Mouse (Mus musculus) MEL (cell line): ENCODE measurements around the gene Crybb1.

Experiments used
- CHD1 ChIP-seq: IDR thresholded peaks from 2 replicates; pipeline ENCODE4 v1.6.1; 2012; ENCODE audit warnings: low read depth, mild to moderate bottlenecking, inconsistent platforms, low read length, improper control_type of control experiment
- CHD2 ChIP-seq: IDR thresholded peaks from 2 replicates; pipeline ENCODE4 v1.6.1; 2011; ENCODE audit warnings: low read length, improper control_type of control experiment
- CTCF ChIP-seq, 3 experiments: IDR thresholded peaks in 2 of 3; conservative IDR thresholded peaks in 1 of 3; 2 replicates each; pipeline ENCODE4 v1.5.1; 2011 to 2012; ENCODE audit warnings: low read length in 3 of 3, low read depth in 2 of 3, mild to moderate bottlenecking in 2 of 3, improper control_type of control experiment in 1 of 3, inconsistent platforms in 1 of 3, mixed read lengths in 1 of 3, moderate library complexity in 1 of 3; ENCODE audit not compliant: control insufficient read depth in 1 of 3, insufficient read depth in 1 of 3, poor library complexity in 1 of 3, severe bottlenecking in 1 of 3
- E2F4 ChIP-seq: IDR thresholded peaks from 2 replicates; pipeline ENCODE4 v1.6.1; 2011; ENCODE audit warnings: low read depth, low read length, improper control_type of control experiment, borderline replicate concordance
- EP300 ChIP-seq, 2 experiments: IDR thresholded peaks; 2 replicates each; pipeline ENCODE4 v1.6.1; 2011; ENCODE audit warnings: improper control_type of control experiment in 2 of 2, low read length in 2 of 2, low read depth in 1 of 2, mild to moderate bottlenecking in 1 of 2
- JUND ChIP-seq: IDR thresholded peaks from 2 replicates; pipeline ENCODE4 v1.6.1; 2011; ENCODE audit warnings: low read depth, mild to moderate bottlenecking, improper control_type of control experiment, low read length
- MYB ChIP-seq: IDR thresholded peaks from 2 replicates; pipeline ENCODE4 v1.6.1; 2011; ENCODE audit warnings: mild to moderate bottlenecking, low read depth, low read length, improper control_type of control experiment
- POLR2A ChIP-seq, 2 experiments: IDR thresholded peaks; 2 replicates each; pipeline ENCODE4 v1.6.1; 2011 to 2012; ENCODE audit warnings: low read length in 2 of 2, mild to moderate bottlenecking in 2 of 2, control low read depth in 1 of 2, improper control_type of control experiment in 1 of 2, low read depth in 1 of 2, moderate library complexity in 1 of 2; ENCODE audit not compliant: control insufficient read depth in 1 of 2, insufficient read depth in 1 of 2, poor library complexity in 1 of 2
- POLR2AphosphoS2 ChIP-seq: IDR thresholded peaks from 2 replicates; pipeline ENCODE4 v1.6.1; 2011; ENCODE audit warnings: low read length, improper control_type of control experiment
- TAL1 ChIP-seq: IDR thresholded peaks from 2 replicates; pipeline ENCODE4 v1.6.1; 2012; ENCODE audit warnings: mild to moderate bottlenecking, inconsistent platforms, low read length, moderate library complexity, mixed read lengths
- TBP ChIP-seq: IDR thresholded peaks from 2 replicates; pipeline ENCODE4 v1.8.0; 2011; ENCODE audit warnings: low read depth, low read length, improper control_type of control experiment
- USF1 ChIP-seq: IDR thresholded peaks from 2 replicates; pipeline ENCODE4 v1.6.1; 2014; ENCODE audit warnings: low read depth, mild to moderate bottlenecking, inconsistent platforms, low read length, improper control_type of control experiment, moderate library complexity
- USF2 ChIP-seq, 2 experiments: IDR thresholded peaks; 2 replicates each; pipeline ENCODE4 v1.6.1; 2011 to 2012; ENCODE audit warnings: improper control_type of control experiment in 2 of 2, low read length in 2 of 2, borderline replicate concordance in 1 of 2, inconsistent platforms in 1 of 2, low read depth in 1 of 2, mild to moderate bottlenecking in 1 of 2; ENCODE audit not compliant: insufficient read depth in 1 of 2

- TF ChIP-seq POLR2A (IDR thresholded peaks at IDR 0.05; ENCODE audit: control insufficient read depth in 1 of 2, insufficient read depth in 1 of 2, low read depth in 1 of 2, low read length in 2 of 2, poor library complexity in 1 of 2) (no peak), TAL1 (no peak), CHD2 (no peak), EP300 (IDR thresholded peaks at IDR 0.05; ENCODE audit: low read depth in 1 of 2, low read length in 2 of 2) (no peak), CTCF (IDR thresholded peaks at IDR 0.05 in 2 of 3, conservative IDR thresholded peaks at IDR 0.05 in 1 of 3; ENCODE audit: control insufficient read depth in 1 of 3, insufficient read depth in 1 of 3, low read depth in 2 of 3, low read length in 3 of 3, poor library complexity in 1 of 3, severe bottlenecking in 1 of 3) (no peak), TBP (no peak), E2F4 (no peak), CHD1 (no peak), USF1 (no peak), MYB (no peak), JUND (no peak), USF2 (IDR thresholded peaks at IDR 0.05; ENCODE audit: borderline replicate concordance in 1 of 2, insufficient read depth in 1 of 2, low read depth in 1 of 2, low read length in 2 of 2) (no peak), POLR2AphosphoS2 (no peak)
Observed at GRCm38 (mm10) chr5:112219398-112219797, 36.2 kb upstream of the Crybb1 start.
